Mouse (Mus musculus) R1 (cell line): ENCODE measurements around the gene A630001G21Rik.

Experiments
- DNase-seq: peaks from one replicate; pipeline ENCODE4 v3.0.0-alpha.2; 2018; ENCODE audit warnings: low read depth, low spot score

The A630001G21Rik gene

DNA sequence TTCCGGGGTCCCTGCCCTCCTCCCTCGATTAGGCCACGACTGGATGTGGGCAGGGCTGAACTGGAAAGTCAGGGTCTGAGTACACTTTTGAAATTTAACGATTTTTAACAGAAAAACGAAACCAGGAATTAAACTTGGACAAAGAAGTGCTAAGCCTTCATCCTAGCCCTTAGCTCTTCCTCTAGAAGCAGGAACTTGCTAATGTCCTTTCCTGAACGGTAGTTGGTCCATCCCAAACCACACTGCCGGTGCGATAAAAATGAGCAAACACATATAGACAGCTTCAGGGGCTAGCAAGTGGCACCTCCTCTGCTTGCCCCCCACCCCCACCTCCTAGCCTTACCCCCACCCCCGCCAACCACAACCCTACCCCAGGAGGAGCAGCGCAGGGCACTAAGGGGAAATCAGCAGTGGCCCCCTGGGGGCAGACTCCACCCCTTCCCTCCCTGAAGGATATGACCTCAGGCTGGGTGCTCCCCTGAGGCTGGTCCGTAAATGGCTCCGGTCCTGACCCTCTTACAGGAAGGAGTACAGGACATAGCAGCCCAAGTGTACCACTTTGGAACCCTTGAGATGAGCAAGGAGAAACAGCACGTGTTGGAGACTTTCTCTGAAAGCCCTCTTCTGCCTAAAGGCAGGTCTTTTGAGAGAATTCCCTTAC is 42.9 kb downstream of the A630001G21Rik start:
- DNase-seq: peak; percentile 61

- no peak for DNase-seq
Observed at GRCm38 (mm10) chr1:85734511-85734910, 43.9 kb downstream of the A630001G21Rik start.

GRCm38 (mm10) chr1:85732581-85732980 is 45.9 kb downstream of the A630001G21Rik start:
- no peak for DNase-seq

- no peak for DNase-seq
Observed at GRCm38 (mm10) chr1:85730471-85730870, 48.0 kb downstream of the A630001G21Rik start.

DNA sequence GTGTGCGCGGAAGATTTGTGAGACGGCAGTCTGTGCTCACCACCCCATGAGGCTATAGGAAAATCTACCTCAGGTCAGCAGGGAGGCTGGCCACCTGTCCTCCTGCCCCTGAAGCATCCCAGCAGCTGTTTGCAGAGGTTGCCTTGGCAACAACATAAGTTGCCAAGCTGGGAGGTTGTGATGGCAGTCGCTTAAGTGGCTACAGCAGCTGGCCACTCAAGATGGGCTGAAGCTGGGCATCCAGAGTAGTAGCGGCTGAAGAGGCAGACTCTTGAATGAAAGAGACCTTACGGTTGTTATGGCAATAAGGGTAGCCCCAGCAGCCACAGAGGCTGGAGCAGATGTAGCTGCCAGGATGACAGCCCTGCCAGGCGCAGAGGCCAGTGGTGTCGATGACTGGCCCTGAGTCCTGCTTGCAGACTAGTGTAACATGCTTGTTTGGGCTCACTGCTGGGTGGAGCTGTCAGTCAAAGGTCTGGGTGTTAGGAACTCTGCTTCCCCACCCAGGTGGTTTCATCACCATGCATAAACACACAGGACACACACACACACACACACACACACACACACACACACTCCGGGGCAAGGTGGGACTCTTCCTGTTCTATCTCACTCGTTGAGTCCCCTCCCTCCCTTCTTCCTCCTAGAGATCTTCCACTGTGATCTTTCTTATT is 58.1 kb downstream of the A630001G21Rik start:
- DNase-seq: no peak

- DNase-seq: no peak
Observed at GRCm38 (mm10) chr1:85719049-85719448, 59.4 kb downstream of the A630001G21Rik start.

- no peak for DNase-seq
Observed at GRCm38 (mm10) chr1:85716447-85717027, 61.9 kb downstream of the A630001G21Rik start.

DNA sequence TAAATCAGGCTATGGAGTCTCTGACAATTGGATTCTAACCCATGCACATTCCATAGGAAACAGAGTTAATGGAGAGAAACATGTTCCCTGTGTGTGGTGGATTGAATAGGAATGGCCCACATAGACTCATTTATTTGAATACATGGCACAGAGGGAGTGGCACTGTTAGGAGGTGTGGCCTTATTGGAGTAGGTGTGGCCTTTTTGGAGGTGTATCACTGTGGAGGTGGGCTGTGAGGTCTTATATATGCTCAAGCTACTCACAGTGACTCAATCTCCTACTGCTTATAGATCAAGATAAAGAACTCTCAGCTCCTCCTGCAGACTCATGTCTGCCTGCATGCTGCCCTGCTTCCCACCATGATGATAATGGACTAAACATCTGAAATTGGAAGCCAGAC is 63.9 kb downstream of the A630001G21Rik start:
- no peak for DNase-seq

- DNase-seq: no peak
Observed at GRCm38 (mm10) chr1:85706754-85707153, 71.7 kb downstream of the A630001G21Rik start.

GRCm38 (mm10) chr1:85705552-85705951 is 72.9 kb downstream of the A630001G21Rik start:
- DNase-seq: no peak

DNA sequence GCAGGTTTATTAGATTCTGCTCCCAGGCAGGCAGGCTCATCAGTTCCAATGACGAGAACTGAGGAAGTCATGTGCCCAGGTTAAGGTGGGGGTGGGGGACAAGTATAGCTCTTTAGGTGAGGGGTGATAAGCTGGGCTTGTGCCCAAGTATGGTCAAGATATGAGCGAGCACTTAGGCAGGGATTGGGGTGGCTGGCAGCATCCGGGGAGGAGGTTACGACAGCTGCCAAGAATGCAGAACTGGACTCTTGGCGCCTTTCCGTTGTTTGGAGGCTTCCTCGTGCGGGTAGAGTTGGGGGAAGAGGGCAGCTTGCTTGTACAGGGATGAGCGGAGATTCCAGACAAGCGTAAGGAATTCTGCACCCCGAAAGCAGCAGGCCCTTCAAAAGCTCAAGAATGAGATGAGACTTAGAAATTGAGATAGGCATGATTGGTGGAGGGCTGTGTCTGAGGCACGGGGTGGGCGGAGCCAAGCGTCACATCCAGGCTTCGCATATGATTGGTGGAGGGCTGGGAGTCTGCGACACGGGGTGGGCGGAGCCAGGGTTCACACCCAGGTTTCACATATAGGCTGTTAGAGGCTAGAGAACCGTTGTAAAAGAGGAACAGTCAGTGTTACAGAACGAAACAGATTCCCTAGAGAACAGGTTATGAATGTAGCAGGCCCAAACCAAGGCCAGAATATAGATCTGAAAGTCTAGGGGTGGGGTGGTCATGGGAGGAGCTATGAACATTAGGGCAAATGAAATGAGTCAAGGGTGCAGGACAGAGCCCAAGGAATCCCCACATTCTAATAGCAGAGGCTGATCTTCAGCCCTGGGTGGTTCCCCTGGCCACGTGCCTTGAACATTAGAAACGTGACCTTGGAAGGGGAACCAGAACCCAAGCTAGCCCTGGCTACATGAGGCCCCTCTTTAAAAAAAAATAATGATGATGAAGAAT is 74.9 kb downstream of the A630001G21Rik start:
- DNase-seq: peak; percentile 82

GRCm38 (mm10) chr1:85702531-85702930 is 75.9 kb downstream of the A630001G21Rik start:
- DNase-seq: no peak

DNA sequence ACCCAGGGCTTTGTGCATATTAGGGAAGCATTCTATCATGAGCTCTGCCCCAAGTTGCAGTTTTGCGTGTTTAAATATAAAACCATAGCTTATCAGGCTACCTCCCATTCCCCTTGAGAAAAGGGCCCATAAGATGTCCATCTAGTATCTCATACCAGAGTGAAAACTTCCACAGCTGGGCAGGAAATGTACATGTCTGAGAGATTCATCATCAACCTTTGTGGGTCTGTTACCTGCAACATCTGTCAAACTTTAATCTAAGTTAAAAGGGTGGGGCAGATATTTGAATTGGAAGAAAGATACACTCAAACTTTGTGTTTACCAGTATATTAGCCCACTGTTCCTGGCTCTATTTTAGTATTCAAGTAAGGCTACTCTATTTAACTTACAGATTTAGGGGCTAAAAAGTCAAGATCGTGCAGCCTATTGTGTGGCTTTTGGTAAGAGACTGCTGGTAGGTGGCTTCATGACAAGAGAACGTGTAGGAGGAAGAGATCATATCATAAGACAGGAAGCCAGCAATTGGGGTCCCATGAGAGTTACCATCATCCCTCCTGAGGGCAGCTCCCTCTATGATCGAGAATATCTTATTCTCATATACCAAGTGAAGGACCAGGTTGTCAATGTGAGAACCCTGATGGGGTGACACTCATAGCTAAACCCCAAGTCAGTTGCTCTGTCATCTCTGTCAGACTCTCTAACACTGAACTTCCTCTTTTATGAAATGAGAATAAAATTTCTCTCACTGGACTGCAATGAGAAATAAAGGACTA is 80.5 kb downstream of the A630001G21Rik start:
- no peak for DNase-seq

DNA sequence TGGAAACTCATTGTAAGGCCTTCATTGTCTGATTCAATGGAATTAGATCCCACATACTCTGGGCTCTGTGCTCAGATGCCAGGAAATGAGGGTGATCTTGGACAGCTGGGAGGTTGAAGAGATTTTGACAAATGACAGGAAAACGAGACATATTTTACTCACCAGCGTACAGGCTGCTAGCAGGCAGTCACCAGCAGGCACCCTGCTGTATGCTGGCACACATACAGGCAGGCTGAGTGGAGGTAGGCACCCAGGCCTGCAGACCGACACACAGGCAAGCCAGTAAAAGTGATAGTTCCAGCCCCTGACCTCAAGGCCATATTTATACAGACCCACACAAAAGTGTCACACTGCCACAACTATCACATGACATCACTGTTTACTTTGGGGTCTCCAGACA is 82.8 kb downstream of the A630001G21Rik start:
- DNase-seq: no peak

- DNase-seq: no peak
Observed at GRCm38 (mm10) chr1:85693280-85693679, 85.2 kb downstream of the A630001G21Rik start.

- no peak for DNase-seq
Observed at GRCm38 (mm10) chr1:85692281-85692680, 86.2 kb downstream of the A630001G21Rik start.

DNA sequence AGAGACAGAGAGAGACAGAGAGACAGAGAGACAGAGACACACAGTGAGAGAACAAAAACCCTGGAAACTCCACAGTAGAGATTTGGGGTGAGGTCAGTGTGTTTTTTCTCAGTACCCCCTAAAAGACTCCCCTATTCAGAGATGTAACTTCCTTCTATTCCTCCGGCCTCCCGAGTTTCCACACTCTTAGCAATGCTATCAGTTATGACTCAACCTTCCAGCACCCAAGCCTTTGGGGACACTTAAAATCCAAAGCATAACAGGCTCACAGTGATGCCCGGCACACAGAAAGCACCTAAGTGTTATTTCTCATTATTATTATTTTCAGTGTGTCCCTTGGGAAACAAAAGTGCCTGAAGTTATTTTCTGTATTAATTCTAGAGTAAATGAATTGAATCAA is 87.9 kb downstream of the A630001G21Rik start:
- DNase-seq: no peak

DNA sequence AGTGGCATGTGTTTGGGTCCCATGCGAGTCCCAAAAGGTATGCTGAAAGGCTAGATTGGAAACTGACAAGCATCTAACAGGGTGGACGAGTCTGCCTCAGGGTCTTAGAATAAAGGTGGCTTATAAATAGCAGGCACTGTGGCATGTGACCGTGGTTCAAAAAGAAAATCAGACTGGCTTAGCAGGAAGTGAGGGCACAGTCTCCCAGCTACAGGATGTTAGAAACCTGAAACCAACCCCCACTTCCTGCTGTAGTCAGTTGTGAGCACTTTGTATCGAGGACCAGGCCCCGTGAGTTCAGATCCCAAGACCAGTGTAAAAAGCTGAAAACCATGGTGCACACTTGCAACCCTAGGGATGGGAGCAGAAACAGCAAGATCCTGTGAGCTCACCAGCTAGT is 91.1 kb downstream of the A630001G21Rik start:
- no peak for DNase-seq

DNA sequence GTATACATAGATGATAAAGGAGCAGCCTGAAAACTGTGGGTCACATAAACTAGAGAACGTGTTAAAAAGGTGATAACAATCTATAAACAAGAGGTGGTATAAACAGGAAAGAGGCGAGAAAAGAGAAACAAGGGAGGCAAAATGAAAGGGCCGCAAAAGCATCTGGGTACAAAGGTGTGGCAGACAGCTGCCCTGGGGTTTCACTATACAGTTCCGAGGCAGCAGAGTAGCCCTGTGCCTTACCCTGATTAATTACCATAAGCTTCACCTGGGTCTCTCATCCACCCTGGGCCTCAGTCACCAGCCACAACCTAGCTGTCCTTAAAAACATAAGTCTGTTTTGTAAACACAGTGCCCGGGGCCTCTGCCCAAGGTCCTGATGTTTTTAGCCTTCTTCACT is 91.8 kb downstream of the A630001G21Rik start:
- DNase-seq: no peak

GRCm38 (mm10) chr1:85680226-85680625 is 98.2 kb downstream of the A630001G21Rik start:
- peak; percentile 15 for DNase-seq
